18 mouse cellular contexts compared by ENCODE assay signal in genomic region chr2:180410432-180410831, GRCm38 (mm10). TPM values are rescaled to one million over a fixed set of nuclear protein-coding genes. Genes with fewer than 3 reads are reported as not detected.
A peak's percentile ranks its signal among the peaks of the same experiment; 100 is the strongest.
DNase-seq lines count a peak whose midpoint lies in the region; ATAC-seq and TF ChIP-seq lines count a peak whose summit lies in the region.
"Had no signal": no experiment of that assay in that cellular context is flagged by ENCODE, and none has a peak within 500 bp of the region (broad histone marks: within the 10 kb centered on the region; RNA-seq: fewer than 3 reads in every experiment).

No protein-coding gene starts in this region.

- 57% methylated on average over 8 of the region's 8 CpGs for WGBS in forebrain, embryonic 12.5 days
- WGBS in forebrain, embryonic 10.5 days, result 70% methylated on average over 8 of the region's 8 CpGs
- WGBS in neural tube, embryonic 15.5 days, result 43% methylated on average over 8 of the region's 8 CpGs

- H3K4me3 ChIP-seq in forebrain, embryonic 12.5 days (replicated peaks), result no peak overlapping the region
- no peak overlapping the region for H3K4me3 ChIP-seq in forebrain, embryonic 10.5 days
- H3K4me3 ChIP-seq in left cerebral cortex, adult 2 months, result no peak overlapping the region
- H3K4me3 ChIP-seq in neural tube, embryonic 15.5 days (replicated peaks), result no peak overlapping the region
- H3K4me3 ChIP-seq: embryonic facial prominence, embryonic 10.5 days; forebrain, embryonic 15.5 days; kidney, embryonic 15.5 days had no signal

- intact Hi-C loops in left cerebral cortex, postnatal 4 days (cut with DNase I), result no loop called here
- intact Hi-C loops in left cerebral cortex, adult 2 months (cut with DNase I), result no loop called here

- H3K4me2 ChIP-seq in forebrain, embryonic 12.5 days, result no peak overlapping the region
- H3K4me2 ChIP-seq in neural tube, embryonic 15.5 days, result no peak overlapping the region
- H3K4me2 ChIP-seq: forebrain, embryonic 15.5 days; kidney, embryonic 15.5 days had no signal

- ATAC-seq in forebrain, embryonic 12.5 days (ENCODE audit: low FRiP score), result 0 out of 2 replicates have a peak, but pooled peaks have one; percentile 30
- peak; percentile 61; the same call in 1 of the 2 replicates for ATAC-seq in neural tube, embryonic 15.5 days (ENCODE audit: low FRiP score)
- ATAC-seq: forebrain, embryonic 15.5 days; intestine, postnatal 0 days; midbrain, embryonic 16.5 days had no signal

- no peaks in the 10 kb centered on the region for H3K9me3 ChIP-seq in forebrain, embryonic 12.5 days
- no peaks in the 10 kb centered on the region for H3K9me3 ChIP-seq in forebrain, embryonic 10.5 days
- no peaks in the 10 kb centered on the region for H3K9me3 ChIP-seq in neural tube, embryonic 15.5 days (replicated peaks)
- H3K9me3 ChIP-seq: embryonic facial prominence, embryonic 10.5 days; forebrain, embryonic 15.5 days; G1E; kidney, embryonic 15.5 days had no signal

- no peak for DNase-seq in forebrain, embryonic 10.5 days (ENCODE audit: extremely low spot score, low spot score)
- peak; percentile 81 for DNase-seq in left cerebral cortex, postnatal 4 days
- no peak for DNase-seq in left cerebral cortex, adult 2 months (ENCODE audit: extremely low spot score in 1 of 2, low spot score in 2 of 2)
- peak; percentile 53 for DNase-seq in brain, embryonic 14.5 days (ENCODE audit: low read depth)
- DNase-seq in urinary bladder, postnatal 4 days (ENCODE audit: low spot score in 2 of 2), result no peak
- DNase-seq: cerebellum, adult 2 months; heart, adult 11 months; heart, postnatal 36 days; thymus, postnatal 14 days had no signal

- no peak for TF ChIP-seq CTCF in left cerebral cortex, adult 2 months (IDR thresholded peaks at IDR 0.05)
- TF ChIP-seq CTCF in brain, embryonic 14.5 days (IDR thresholded peaks at IDR 0.05; ENCODE audit: borderline replicate concordance, extremely low read depth, insufficient read depth, insufficient read length), result no peak

- TF ChIP-seq POLR2A in brain, embryonic 14.5 days (IDR thresholded peaks at IDR 0.05; ENCODE audit: borderline replicate concordance, extremely low read depth, insufficient read depth, insufficient read length, poor library complexity, severe bottlenecking), result no peak

- no peaks in the 10 kb centered on the region for H3K36me3 ChIP-seq in forebrain, embryonic 12.5 days (replicated peaks)
- H3K36me3 ChIP-seq in forebrain, embryonic 10.5 days (replicated peaks), result no peaks in the 10 kb centered on the region
- H3K36me3 ChIP-seq in neural tube, embryonic 15.5 days, result no peaks in the 10 kb centered on the region
- H3K36me3 ChIP-seq: embryonic facial prominence, embryonic 10.5 days; forebrain, embryonic 15.5 days; G1E; kidney, embryonic 15.5 days had no signal

- H3K27ac ChIP-seq in forebrain, embryonic 12.5 days, result no peak overlapping the region
- H3K27ac ChIP-seq in forebrain, embryonic 10.5 days, result no peak overlapping the region
- H3K27ac ChIP-seq in left cerebral cortex, adult 2 months, result no peak overlapping the region
- no peak overlapping the region for H3K27ac ChIP-seq in neural tube, embryonic 15.5 days (replicated peaks)
- H3K27ac ChIP-seq: embryonic facial prominence, embryonic 10.5 days; forebrain, embryonic 15.5 days; kidney, embryonic 15.5 days; liver, embryonic 14.5 days had no signal

- peaks cover 16% of the 10 kb centered on the region; the same call in 1 of the 2 replicates for H3K27me3 ChIP-seq in forebrain, embryonic 12.5 days
- H3K27me3 ChIP-seq in forebrain, embryonic 10.5 days (ENCODE audit: poor library complexity, severe bottlenecking), result no peaks in the 10 kb centered on the region
- 0 out of 2 replicates have a peak, but pooled peaks cover 5% of the 10 kb centered on the region for H3K27me3 ChIP-seq in neural tube, embryonic 15.5 days (replicated peaks)
- H3K27me3 ChIP-seq: forebrain, embryonic 15.5 days; kidney, embryonic 15.5 days had no signal

- H3K4me1 ChIP-seq in forebrain, embryonic 12.5 days, result peaks cover 5% of the 10 kb centered on the region; the same call in 1 of the 2 replicates
- H3K4me1 ChIP-seq in forebrain, embryonic 10.5 days, result no peaks in the 10 kb centered on the region
- peaks cover 22% of the 10 kb centered on the region for H3K4me1 ChIP-seq in neural tube, embryonic 15.5 days
- H3K4me1 ChIP-seq: embryonic facial prominence, embryonic 10.5 days; kidney, embryonic 15.5 days had no signal

- no peak overlapping the region for H3K9ac ChIP-seq in forebrain, embryonic 12.5 days
- no peak overlapping the region for H3K9ac ChIP-seq in neural tube, embryonic 15.5 days (replicated peaks)
- H3K9ac ChIP-seq: forebrain, embryonic 15.5 days; kidney, embryonic 15.5 days; liver, embryonic 14.5 days had no signal

RNA-seq across cellular contexts. Expression of gene Slco4a1, which starts 45.6 kb away (rescaled TPM):
- 4.0 and 4.1 TPM in 2 replicates for polyA plus RNA-seq in forebrain, embryonic 12.5 days (2016; fragmentation: Nextera tagmentation; extraction: Ambion mirVana)
- 4.9 and 6.9 TPM in 2 replicates for polyA plus RNA-seq in forebrain, embryonic 10.5 days (2016; fragmentation: Nextera tagmentation; extraction: Ambion mirVana)
- total RNA-seq in left cerebral cortex, postnatal 4 days (2021), result 1 to 10 TPM; 2.4 to 2.5 TPM
- 1 to 10 TPM; 2.6 to 3.1 TPM for total RNA-seq in left cerebral cortex, adult 2 months (2021)
- 2.1 and 2.7 TPM in 2 replicates for polyA plus RNA-seq in brain, embryonic 14.5 days (2012; rRNA removed)
- 2.4 and 4.0 TPM in 2 replicates for polyA plus RNA-seq in neural tube, embryonic 15.5 days (2015; fragmentation: Nextera tagmentation; extraction: Ambion mirVana)
- polyA plus RNA-seq: G1E had no signal

Comparison
In these comparisons a context has a peak if more than half of its experiments do, and no peak if none do; other contexts are left out.
1. DNase-seq: peak in left cerebral cortex, postnatal 4 days (single experiment) and brain, embryonic 14.5 days (single experiment); none in forebrain, embryonic 10.5 days (single experiment), left cerebral cortex, adult 2 months (0 of 2) and urinary bladder, postnatal 4 days (0 of 2).